Mouse (Mus musculus) MN1 (cell line): Measurements from ENCODE around the gene Olfr267.

Experiments used
- DNase-seq: peaks from one replicate; pipeline ENCODE4 v3.0.0-alpha.2; 2016; ENCODE audit warnings: low spot score

Gene Olfr267

DNA sequence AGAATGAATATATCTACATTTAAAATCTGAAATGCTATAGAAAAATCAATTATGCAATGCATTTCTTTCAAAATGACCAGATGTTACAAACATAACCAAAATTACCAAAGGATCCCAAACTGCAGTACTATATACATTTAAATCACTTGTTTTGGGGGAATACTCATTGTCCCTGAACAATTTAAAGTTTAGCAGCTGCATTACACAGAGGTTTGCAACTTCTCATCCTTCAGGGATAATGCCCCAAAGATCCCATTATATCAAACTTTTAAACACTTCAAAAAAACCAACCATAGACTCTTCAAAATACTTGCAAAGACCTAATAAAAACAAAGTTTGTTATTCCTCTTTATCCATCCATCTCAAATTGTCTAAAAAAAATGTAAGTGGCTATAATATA is at the start of gene Olfr267:
Gene Olfr267, minus strand, starts transcription at position 101 of the 400 bp plus-strand sequence.
- no peak for DNase-seq

DNA sequence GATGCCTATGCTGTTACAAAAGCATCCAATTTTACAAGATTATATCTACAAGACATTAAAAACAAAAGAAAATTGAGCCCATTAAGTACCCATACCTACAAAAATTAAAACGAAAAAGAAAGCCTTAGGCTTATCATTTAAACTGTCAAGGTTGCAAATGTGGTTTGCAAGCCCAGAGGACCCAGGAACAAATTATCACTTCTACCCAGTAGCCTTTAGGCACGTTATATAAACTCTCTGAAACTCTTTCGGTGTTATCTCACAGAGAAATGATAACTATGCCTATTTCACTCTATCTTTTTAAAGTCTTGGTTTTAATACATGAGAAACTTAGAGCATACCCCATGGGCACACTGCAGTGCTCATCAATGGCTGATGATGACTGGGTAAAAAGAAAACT is 45.4 kb upstream of the Olfr267 start:
- DNase-seq, result no peak

DNA sequence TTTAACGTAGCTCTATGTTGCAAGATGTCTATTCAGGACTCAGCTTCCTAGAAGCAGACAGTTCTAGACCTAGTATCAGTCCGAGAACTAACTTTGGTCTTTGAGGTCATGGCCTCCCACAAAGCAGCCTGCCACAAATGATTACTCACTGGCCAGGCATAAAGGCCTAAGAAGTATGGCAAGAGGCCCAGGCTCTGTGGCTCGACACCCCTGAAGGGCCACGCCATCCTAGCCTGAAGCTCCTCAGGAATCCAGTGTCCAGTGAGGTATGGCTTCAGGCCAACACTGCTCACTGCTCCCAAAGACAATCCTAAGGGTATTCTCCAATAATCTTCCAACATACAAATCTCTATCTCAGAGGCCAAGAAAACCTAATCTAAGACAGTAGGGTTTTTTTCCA is 38.4 kb upstream of the Olfr267 start:
- no peak for DNase-seq

DNA sequence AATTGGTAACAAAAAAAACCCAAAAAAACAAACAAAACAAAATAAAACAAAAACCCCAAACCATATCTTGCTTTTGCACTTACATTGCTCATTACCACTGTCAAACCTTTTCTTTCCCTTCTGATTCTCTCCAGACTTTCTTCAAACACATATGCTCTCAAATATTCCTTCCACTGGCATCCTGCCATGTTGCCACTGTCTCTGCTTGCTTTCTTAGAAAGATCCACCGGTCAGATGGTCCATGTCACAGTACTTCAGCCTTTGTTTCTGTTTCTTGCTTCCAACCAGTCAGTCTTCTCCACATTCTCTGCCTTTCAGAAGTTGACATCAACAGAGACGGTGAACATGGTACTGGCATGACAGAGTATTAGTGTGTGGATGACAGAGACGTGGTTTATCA is 857 bp downstream of the Olfr267 start:
- peak; percentile 17 for DNase-seq

DNA sequence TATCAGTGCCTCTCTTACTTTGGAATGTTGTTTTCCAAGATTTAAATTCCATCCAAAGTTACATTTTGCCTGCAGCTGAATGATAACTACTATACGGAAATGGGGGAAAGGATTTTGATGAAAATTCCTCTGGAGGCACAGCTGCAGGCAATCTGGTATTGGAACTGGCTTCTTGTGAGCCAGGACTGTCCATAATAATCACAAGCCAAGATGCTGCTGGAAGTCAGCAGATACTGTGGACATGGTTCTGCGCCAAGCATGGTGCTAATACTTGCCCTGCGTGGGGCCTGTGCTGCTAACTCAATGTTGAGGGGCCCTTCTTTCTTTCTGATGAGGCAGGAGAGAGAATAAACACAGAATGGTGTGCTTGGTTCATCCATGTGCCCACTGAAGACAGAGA is 24.1 kb downstream of the Olfr267 start:
- no peak for DNase-seq

DNA sequence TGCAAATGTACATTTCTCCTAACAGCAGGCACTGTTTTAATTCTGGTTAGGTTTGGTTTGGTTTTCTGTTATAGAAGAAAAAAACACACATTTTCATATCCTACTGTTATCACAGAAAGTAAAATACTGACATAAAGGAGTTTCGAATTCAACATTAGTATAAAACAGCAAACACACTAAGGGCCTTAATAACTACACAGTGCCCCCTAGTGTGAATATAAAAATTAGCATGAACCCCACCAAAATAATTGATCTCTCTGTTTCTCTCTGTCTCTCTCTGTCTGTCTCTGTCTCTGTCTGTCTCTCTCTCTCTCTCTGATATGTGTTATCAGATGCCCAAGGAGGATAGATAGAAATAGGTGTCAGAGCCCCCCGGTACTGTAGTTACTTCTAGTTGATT is 38.0 kb downstream of the Olfr267 start:
- no peak for DNase-seq

DNA sequence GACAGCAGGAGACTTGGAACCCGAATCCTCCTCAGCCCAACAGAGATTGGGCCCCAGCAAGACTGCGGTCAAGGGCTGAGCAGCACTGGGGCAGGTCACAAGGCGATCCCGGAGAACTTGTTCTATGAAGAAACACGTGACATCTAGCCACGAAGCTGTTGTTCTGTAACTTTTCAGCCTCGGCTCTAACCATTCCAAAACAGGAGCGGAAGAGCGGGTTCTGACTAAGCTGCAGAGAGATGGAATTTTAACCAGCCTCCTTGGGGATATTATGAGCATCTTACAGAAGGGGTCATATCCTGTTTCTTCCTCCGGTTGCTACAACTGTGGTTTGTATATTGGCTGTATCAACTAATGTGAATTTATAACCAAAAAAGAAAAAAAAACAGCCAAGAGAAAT is 38.4 kb downstream of the Olfr267 start:
- no peak for DNase-seq

DNA sequence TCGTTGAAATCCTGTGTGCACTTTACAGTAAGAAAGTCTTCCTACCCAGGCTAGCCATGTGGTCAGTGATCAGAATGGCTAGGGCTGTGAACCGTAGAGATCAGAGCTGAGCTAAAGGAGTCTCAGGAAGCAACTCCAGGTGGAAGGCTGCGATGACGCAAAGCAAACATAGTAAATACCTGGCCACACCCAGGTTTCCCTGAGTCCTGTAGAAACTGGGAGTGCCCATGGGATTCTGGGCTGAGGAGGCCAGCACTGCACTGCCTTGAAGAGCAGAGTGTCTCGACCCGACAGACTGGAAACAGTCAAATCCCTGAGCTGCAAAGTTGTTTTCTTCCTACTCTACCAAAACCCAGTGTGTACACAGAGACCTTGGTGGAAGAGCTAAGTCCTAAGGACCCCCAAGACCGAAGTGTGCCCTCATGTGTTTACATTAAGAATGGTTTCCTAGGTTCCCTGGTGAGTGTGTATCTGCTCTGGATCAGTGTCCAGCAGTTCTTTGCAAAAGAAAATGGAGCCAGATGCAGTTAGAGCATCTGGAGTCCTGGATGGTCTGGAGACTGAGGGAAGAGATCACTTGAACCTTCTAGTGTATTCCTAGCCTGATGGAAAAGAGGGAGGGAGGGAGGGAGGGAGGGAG is 41.8 kb downstream of the Olfr267 start:
- DNase-seq, result no peak

DNA sequence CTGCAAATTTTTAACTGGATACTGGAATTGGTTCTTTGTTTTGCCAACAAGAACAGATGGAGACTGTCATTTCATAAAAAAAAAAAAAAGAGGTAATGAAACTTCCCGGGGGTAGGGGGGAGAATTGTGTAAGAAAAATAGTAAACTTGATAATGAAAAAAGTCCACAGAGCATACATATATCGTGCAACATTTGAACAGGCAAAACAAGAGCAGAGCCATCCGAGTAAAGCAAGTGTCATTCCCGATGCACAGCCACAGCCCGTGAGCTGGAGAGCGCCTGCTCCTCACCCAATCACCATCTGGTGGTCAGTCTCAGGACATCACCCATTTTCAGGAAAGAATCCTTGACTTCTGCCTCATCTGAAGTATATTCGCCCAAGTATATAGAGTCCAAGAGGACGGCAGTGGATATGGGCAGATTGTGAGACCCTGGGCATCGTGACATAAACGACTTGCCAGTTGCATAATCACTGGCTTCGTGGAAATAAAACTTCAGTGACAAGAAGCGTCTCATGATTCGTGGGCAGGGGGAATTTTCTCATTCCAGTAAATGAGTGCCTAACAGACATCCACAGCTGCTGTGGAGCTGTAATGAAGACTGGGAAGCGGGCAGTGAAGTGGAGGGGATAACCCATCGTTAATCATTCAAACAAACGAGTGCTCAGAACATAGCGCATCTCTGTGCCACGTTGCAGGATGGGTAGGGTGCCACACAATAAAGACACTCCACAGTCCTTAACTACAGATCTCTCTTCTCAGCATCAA is 50.5 kb downstream of the Olfr267 start:
- DNase-seq, result no peak
